Mouse (Mus musculus): ENCODE measurements at regions not wholly inside any gene's neighbourhood (a gene's known extent, or its start where the extent isn't known, plus 50 kb on each side); places are given as distances from the start of the nearest gene placed in this dataset.
"Not testable (repeated sequence)": the region's sequence is repeated elsewhere in the genome, so short reads cannot be mapped to it uniquely, and the experiment has no call there.

- no peak for DNase-seq
Observed at GRCm38 (mm10) chr7:61615156-61615555, 731.2 kb upstream of the Ndn start.

GRCm38 (mm10) chr7:61644893-61645545 lies 701.4 kb upstream of the Ndn start:
- DNase-seq, result no peak

- DNase-seq, result no peak
Observed at GRCm38 (mm10) chr7:61658086-61658485, 688.3 kb upstream of the Ndn start.

- no peak for DNase-seq
Observed at GRCm38 (mm10) chr7:61683080-61683479, 663.3 kb upstream of the Ndn start.

GRCm38 (mm10) chr7:61685052-61685655 lies 661.2 kb upstream of the Ndn start:
- DNase-seq, result no peak

- no peak for DNase-seq
Observed at GRCm38 (mm10) chr7:61726149-61726548, 620.2 kb upstream of the Ndn start.

GRCm38 (mm10) chr7:61737511-61737910 lies 608.9 kb upstream of the Ndn start:
- no peak for DNase-seq

- not testable (repeated sequence) for DNase-seq
Observed at GRCm38 (mm10) chr7:61739336-61739735, 607.0 kb upstream of the Ndn start.

GRCm38 (mm10) chr7:61769826-61770225 lies 576.5 kb upstream of the Ndn start:
- no peak for DNase-seq

- no peak for DNase-seq
Observed at GRCm38 (mm10) chr7:61790113-61790796, 556.1 kb upstream of the Ndn start.

GRCm38 (mm10) chr7:61836827-61837226 lies 509.5 kb upstream of the Ndn start:
- DNase-seq, result no peak

GRCm38 (mm10) chr7:61837240-61837639 lies 509.1 kb upstream of the Ndn start:
- no peak for DNase-seq

GRCm38 (mm10) chr7:61851949-61852348 lies 494.4 kb upstream of the Ndn start:
- DNase-seq, result no peak

- no peak for DNase-seq
Observed at GRCm38 (mm10) chr7:61864517-61864916, 481.9 kb upstream of the Ndn start.

GRCm38 (mm10) chr7:61866376-61866775 lies 480.0 kb upstream of the Ndn start:
- DNase-seq, result no peak

- no peak for DNase-seq
Observed at GRCm38 (mm10) chr7:61876220-61876619, 470.1 kb upstream of the Ndn start.

- DNase-seq, result peak; percentile 0 to 6
Observed at GRCm38 (mm10) chr7:61877311-61878065, 468.9 kb upstream of the Ndn start.

- no peak for DNase-seq
Observed at GRCm38 (mm10) chr7:61878095-61878494, 468.3 kb upstream of the Ndn start.

GRCm38 (mm10) chr7:61878585-61878984 lies 467.8 kb upstream of the Ndn start:
- no peak for DNase-seq

Data from kidney, postnatal 4 days (tissue).